Mouse (Mus musculus) embryonic facial prominence, embryonic 14.5 days (tissue): ENCODE measurements around the gene Gm48551. TPM values are rescaled to one million over a fixed set of nuclear protein-coding genes. Genes with fewer than 3 reads are reported as not detected.

Experiments
- ATAC-seq: fragments of 200-750 bp; cut with Nextera tagmentation; 2 replicates; pipeline ENCODE4 v1.8.0; 2017; ENCODE audit warnings: low read depth, moderate number of reproducible peaks, moderate TSS enrichment
- DNase-seq: peaks from one replicate; pipeline ENCODE4 v3.0.0-alpha.2; 2015; ENCODE audit warnings: low spot score
- H3K27ac ChIP-seq: fragments of 300-500 bp; sonication (generic); replicated peaks from 2 replicates; pipeline ENCODE4 v1.5.1; 2014; ENCODE audit warnings: low read depth, mild to moderate bottlenecking, low read length, moderate library complexity
- H3K27me3 ChIP-seq: fragments of 300-500 bp; sonication (generic); replicated peaks from 2 replicates; pipeline ENCODE4 v1.6.1; 2014; ENCODE audit warnings: low read length; ENCODE audit not compliant: control insufficient read depth, insufficient read depth
- H3K36me3 ChIP-seq: fragments of 300-500 bp; sonication (generic); 2 replicates; pipeline ENCODE4 v1.6.1; 2014; ENCODE audit warnings: low read length, mixed read lengths; ENCODE audit not compliant: control insufficient read depth, insufficient read depth
- H3K4me1 ChIP-seq: fragments of 300-500 bp; sonication (generic); 2 replicates; pipeline ENCODE4 v1.6.1; 2014; ENCODE audit warnings: antibody characterized with exemption, low read length; ENCODE audit not compliant: control insufficient read depth, insufficient read depth
- H3K4me2 ChIP-seq: fragments of 300-500 bp; sonication (generic); 2 replicates; pipeline ENCODE4 v1.6.1; 2014; ENCODE audit warnings: low read depth, mild to moderate bottlenecking, low read length, moderate library complexity, mixed read lengths
- H3K4me3 ChIP-seq: fragments of 300-500 bp; sonication (generic); 2 replicates; pipeline ENCODE4 v1.5.1; 2014; ENCODE audit warnings: low read depth, mild to moderate bottlenecking, low read length
- H3K9ac ChIP-seq: fragments of 300-500 bp; sonication (generic); 2 replicates; pipeline ENCODE4 v1.6.1; 2014; ENCODE audit warnings: low read depth, mild to moderate bottlenecking, low read length, moderate library complexity, mixed read lengths
- H3K9me3 ChIP-seq: fragments of 300-500 bp; sonication (generic); 2 replicates; pipeline ENCODE4 v1.6.1; 2016; ENCODE audit warnings: low read length; ENCODE audit not compliant: control insufficient read depth
- WGBS: fragments of 180-500 bp; shearing (Covaris S2); extraction: QIAGEN DNeasy Blood & Tissue Kit; methylation state at CpG from one replicate; pipeline ENCODE4 v1.1.7; 2014; 5-methylcytosine and 5-hydroxymethylcytosine counted together
- polyA plus RNA-seq: library from polyadenylated mRNA; unstranded; fragments of >200 nt; fragmentation: Nextera tagmentation; extraction: Ambion mirVana; gene quantifications from 2 replicates; pipeline ENCODE4 v1.2.1, GENCODE M21; 2014

Gene Gm48551
- polyA plus RNA-seq, 1 experiment from 2014 or later, result 2.6 TPM

GRCm38 (mm10) chr10:81364666-81365065 is 19.6 kb upstream of the Gm48551 start:
- Histone ChIP-seq H3K9ac (peak overlapping the region; percentile 55), H3K4me2 (peak overlapping the region; percentile 56), H3K36me3 (peaks cover 45% of the 10 kb centered on the region), H3K4me1 (peaks cover 17% of the 10 kb centered on the region), H3K4me3 (peak overlapping the region; percentile 35), H3K9me3 (no peaks in the 10 kb centered on the region), H3K27ac (no peak overlapping the region), H3K27me3 (peaks cover 20% of the 10 kb centered on the region)
- ATAC-seq (no peak), DNase-seq (no peak)
- WGBS, result 17% methylated on average over 20 of the region's 28 CpGs

DNA sequence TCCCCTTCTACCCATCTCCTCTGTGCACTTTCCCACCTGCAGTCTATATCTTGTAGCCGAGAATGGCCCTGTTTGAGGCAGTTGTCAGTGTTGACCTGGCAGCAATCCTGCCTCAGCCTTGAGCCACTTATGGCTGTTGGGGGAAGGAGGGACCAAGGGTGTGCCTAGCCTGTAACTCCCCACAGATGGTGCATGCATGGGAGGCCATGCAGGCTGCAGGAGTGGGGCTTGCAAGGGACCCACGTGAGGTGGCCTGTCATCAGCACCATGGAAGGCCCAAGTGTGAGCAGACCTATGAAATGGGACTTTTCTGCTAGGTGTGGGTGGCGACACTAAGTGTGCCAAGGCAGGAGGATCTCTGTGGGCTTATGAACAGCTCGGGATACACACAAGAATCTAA is 19.2 kb upstream of the Gm48551 start:
- peaks cover 49% of the 10 kb centered on the region for H3K36me3 ChIP-seq
- no peak for DNase-seq
- H3K9ac ChIP-seq, result no peak overlapping the region
- WGBS, result 28% methylated on average over 4 of the region's 4 CpGs
- H3K27me3 ChIP-seq, result peaks cover 20% of the 10 kb centered on the region
- peaks cover 17% of the 10 kb centered on the region for H3K4me1 ChIP-seq
- no peak overlapping the region for H3K27ac ChIP-seq
- peak overlapping the region; percentile 56; the same call in 1 of the 2 replicates for H3K4me2 ChIP-seq
- peak; percentile 10; the same call in 1 of the 2 replicates for ATAC-seq
- no peaks in the 10 kb centered on the region for H3K9me3 ChIP-seq
- no peak overlapping the region for H3K4me3 ChIP-seq

DNA sequence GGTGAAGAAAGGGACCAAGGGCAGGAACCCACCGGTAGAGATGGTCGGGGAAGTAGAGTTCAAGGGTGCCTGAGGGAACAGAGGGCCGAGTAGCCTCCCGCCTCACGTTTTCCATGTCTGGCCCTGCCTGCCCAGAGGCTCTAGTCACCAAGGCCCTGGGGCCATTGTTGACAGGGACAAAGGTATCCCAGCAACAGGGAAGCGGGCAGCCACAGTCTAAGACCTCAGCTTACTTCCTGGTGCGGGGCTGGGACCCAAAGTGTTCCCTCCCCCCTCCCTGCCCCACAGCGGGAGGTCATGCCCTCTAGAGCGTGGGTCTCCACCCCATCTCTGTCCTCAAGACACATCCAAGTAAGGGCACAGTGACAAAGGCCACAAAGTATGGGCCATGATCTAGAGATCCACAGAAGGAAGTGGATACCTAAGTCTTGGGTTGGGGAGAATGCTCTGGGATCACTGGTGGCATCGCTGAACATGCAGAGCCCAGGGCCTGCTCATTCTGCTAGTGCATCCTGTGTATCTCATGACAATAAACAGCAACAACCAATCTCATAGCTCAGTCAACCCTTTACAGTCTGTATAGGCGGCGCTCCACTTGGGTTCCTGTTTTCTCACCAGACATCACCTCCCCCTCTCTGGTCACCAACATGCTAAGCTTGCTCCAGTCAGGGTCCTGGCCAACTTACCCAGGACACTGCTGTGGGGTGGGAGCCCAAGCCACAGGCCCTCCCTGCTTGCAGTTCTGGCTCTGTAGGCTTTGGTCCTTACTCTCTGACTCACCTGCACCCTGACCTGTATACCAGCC is 18.4 kb upstream of the Gm48551 start, which contains the start of gene 4930404N11Rik:
Gene 4930404N11Rik, minus strand, starts transcription at position 145 of the 805 bp plus-strand sequence.
- no peak within 1 kb of the TSS for H3K27ac ChIP-seq
- H3K36me3 ChIP-seq, result peaks cover 57% of the 10 kb centered on the region
- ATAC-seq, result peak; percentile 16; the same call in 1 of the 2 replicates
- DNase-seq, result no peak
- no peaks in the 10 kb centered on the region for H3K9me3 ChIP-seq
- H3K27me3 ChIP-seq, result peaks cover 20% of the 10 kb centered on the region
- H3K4me2 ChIP-seq, result peak within 1 kb of the TSS; percentile 56
- peak within 1 kb of the TSS; percentile 55; the same call in 1 of the 2 replicates for H3K9ac ChIP-seq
- 22% methylated on average over 12 of the region's 12 CpGs for WGBS
- H3K4me3 ChIP-seq, result peak within 1 kb of the TSS; percentile 35
- H3K4me1 ChIP-seq, result peaks cover 17% of the 10 kb centered on the region

DNA sequence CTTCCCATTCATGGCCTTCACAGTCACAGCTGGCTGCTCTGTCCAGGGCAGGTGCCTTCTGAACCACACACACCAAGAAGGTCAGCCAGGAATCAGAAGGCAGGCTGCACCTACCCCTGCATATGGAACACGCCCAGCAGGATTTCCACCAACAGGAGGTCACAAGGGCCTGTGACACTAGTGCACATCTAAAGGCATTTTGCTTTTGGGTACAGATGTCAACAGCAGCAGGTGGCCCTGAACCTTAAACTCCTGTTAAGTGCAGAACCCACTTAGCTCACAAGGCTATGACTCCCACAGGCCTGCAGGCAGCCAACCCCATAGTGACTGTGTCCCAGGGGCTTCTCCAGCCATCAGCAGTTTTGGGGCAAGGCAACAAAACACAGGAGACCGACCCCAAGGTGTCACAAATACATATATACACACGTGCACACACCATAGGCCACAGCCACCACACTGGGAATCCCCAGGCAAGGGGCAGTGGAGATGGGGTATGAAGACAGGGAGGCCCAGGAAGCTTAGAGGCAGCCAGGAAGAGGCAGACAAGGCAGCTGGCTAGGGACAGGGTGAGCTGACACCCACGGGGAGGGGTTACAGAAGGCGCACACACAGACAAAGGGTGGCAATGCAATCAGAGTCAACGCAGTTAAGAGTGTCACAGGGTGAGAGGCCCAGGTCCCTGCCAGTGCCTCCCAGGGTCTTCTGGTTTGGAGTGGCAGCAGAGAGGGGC is 17.6 kb upstream of the Gm48551 start:
- Histone ChIP-seq H3K27me3 (peaks cover 20% of the 10 kb centered on the region), H3K27ac (no peak overlapping the region), H3K36me3 (peaks cover 65% of the 10 kb centered on the region), H3K9me3 (no peaks in the 10 kb centered on the region), H3K9ac (no peak overlapping the region), H3K4me2 (no peak overlapping the region), H3K4me1 (peaks cover 17% of the 10 kb centered on the region), H3K4me3 (no peak overlapping the region)
- 74% methylated on average over 5 of the region's 6 CpGs for WGBS
- ATAC-seq (no peak), DNase-seq (no peak)

GRCm38 (mm10) chr10:81367207-81367495 is 17.1 kb upstream of the Gm48551 start:
- Histone ChIP-seq H3K9ac (no peak overlapping the region), H3K4me1 (peaks cover 17% of the 10 kb centered on the region), H3K9me3 (no peaks in the 10 kb centered on the region), H3K4me2 (no peak overlapping the region), H3K27me3 (peaks cover 20% of the 10 kb centered on the region), H3K4me3 (no peak overlapping the region), H3K36me3 (peaks cover 68% of the 10 kb centered on the region), H3K27ac (no peak overlapping the region)
- DNase-seq (no peak), ATAC-seq (no peak)
- WGBS, result 79% methylated on average over 6 of the region's 6 CpGs

DNA sequence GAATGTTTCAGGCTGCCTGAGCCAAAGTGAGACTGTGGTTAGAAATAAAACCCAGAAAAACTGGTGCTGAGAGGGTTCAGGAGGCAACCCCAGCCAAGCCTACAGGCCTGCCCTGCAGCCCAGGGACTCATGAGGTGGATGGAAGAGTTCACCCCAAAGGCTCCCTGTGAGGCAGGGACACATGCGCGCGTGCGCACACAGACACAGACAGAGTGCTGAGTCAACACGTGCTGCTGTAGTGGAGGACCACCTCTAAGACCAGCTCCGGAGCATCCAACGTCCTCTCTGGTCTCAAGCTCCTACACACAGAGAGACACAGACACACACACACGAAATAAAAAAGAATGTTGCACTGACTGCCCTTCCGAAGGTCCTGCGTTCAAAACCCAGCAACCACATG is 8.9 kb upstream of the Gm48551 start:
- Histone ChIP-seq H3K36me3 (peaks cover 47% of the 10 kb centered on the region), H3K4me3 (no peak overlapping the region), H3K27ac (no peak overlapping the region), H3K9me3 (no peaks in the 10 kb centered on the region), H3K27me3 (no peaks in the 10 kb centered on the region), H3K4me1 (peaks cover 17% of the 10 kb centered on the region), H3K4me2 (no peak overlapping the region), H3K9ac (no peak overlapping the region)
- DNase-seq (no peak), ATAC-seq (no peak)
- 95% methylated on average over 10 of the region's 10 CpGs for WGBS

DNA sequence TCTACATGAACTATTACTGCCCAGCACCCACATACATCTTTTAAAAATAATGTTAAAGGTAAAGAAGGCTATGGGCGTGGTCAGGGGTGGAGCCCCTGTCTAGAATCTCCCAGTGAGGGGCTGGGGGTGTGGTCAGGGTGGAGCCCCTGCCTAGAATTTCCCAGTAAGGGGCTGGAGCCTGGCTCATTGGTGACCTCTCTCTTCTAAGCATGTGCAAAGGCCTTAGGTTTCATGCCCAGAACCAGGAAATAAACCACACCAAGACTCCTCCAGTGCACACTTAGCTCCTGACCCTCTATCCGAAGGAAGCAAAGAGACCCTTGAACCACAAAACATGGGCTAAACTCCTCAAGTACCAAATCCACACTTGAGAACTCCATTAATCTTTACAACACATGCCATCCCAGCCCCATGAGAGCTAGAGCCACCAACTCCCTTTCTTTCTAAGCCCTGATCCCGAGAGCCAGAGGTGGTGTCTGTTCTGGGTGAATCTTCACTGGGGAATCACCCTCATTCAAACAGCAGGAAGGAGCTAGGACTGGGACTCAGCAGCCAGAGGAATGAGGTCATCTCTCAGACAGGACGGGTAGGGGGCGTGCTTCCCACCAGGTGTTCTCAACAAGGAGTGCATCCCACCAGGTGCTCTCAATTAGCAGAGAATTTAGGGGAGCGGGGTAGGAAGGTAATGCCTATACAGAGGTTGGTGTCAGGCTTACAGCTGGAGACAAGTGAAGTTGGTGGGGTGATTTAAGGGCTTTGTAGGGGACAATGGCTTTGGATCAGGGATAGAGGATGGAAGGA is 7.5 kb upstream of the Gm48551 start:
- 24% methylated on average over 6 of the region's 6 CpGs for WGBS
- DNase-seq, result no peak

DNA sequence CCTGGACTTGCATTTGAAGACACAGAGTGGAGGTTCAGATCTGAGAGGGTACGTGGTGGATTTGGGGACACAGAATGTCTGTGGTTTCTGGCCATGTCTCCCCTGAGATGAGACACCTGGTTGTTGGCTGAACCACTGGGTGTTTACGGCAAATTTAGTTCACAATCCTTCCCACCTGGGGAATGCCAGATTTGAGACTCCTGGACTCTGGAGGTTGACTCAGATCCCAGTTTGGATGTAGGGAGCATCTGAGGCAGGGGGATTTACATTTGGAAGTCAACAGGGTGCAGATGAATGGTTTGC is 7.0 kb upstream of the Gm48551 start:
- H3K9ac ChIP-seq, result peak overlapping the region; percentile 95
- peak overlapping the region; percentile 92 for H3K4me2 ChIP-seq
- 43% methylated on average over 2 of the region's 2 CpGs for WGBS
- H3K36me3 ChIP-seq, result peaks cover 31% of the 10 kb centered on the region
- ATAC-seq (no peak), DNase-seq (no peak)
- peaks cover 17% of the 10 kb centered on the region for H3K4me1 ChIP-seq
- no peaks in the 10 kb centered on the region for H3K27me3 ChIP-seq
- no peak overlapping the region for H3K27ac ChIP-seq
- peak overlapping the region; percentile 88 for H3K4me3 ChIP-seq
- H3K9me3 ChIP-seq, result no peaks in the 10 kb centered on the region

More for the DNA sequence above, 7.5 kb upstream of the Gm48551 start:
- Histone ChIP-seq H3K27me3 (no peaks in the 10 kb centered on the region), H3K9ac (peak overlapping the region; percentile 95), H3K4me2 (peak overlapping the region; percentile 92), H3K9me3 (no peaks in the 10 kb centered on the region), H3K27ac (no peak overlapping the region), H3K4me1 (peaks cover 17% of the 10 kb centered on the region), H3K36me3 (peaks cover 33% of the 10 kb centered on the region), H3K4me3 (peak overlapping the region; percentile 88)
- no peak for ATAC-seq
